Mouse (Mus musculus) myocyte (in vitro differentiated cells): Measurements from ENCODE around the gene Hoxd10. TPM values are rescaled to one million over a fixed set of nuclear protein-coding genes. Genes with fewer than 3 reads are reported as not detected.

Experiments used
- H3K27me3 ChIP-seq: one replicate; pipeline ENCODE4 v1.6.1; 2011; ENCODE audit not compliant: control insufficient read depth, insufficient read depth, insufficient read length
- H3K36me3 ChIP-seq: one replicate; pipeline ENCODE4 v1.6.1; 2011; ENCODE audit not compliant: control insufficient read depth, insufficient read depth
- H3K4me2 ChIP-seq: one replicate; pipeline ENCODE4 v1.6.1; 2011; ENCODE audit warnings: low read depth, control low read depth
- H3K4me3 ChIP-seq: one replicate; pipeline ENCODE4 v1.5.1; 2011; ENCODE audit warnings: mild to moderate bottlenecking, control low read depth, moderate library complexity
- H3K79me2 ChIP-seq: one replicate; pipeline ENCODE4 v1.6.1; 2011; ENCODE audit not compliant: control insufficient read depth, insufficient read depth
- H3ac ChIP-seq: one replicate; pipeline ENCODE4 v1.6.1; 2011; ENCODE audit not compliant: control insufficient read depth, insufficient read length
- CEBPB ChIP-seq: IDR thresholded peaks from 2 replicates; pipeline ENCODE4 v1.6.1; 2011; ENCODE audit warnings: mild to moderate bottlenecking, moderate library complexity; ENCODE audit not compliant: poor library complexity, insufficient read depth, severe bottlenecking
- E2F4 ChIP-seq: IDR thresholded peaks from one replicate; pipeline ENCODE4 v1.6.1; 2011; ENCODE audit warnings: mild to moderate bottlenecking, control low read depth, moderate library complexity; ENCODE audit not compliant: insufficient read depth
- MAX ChIP-seq: IDR thresholded peaks from one replicate; pipeline ENCODE4 v1.6.1; 2011; ENCODE audit warnings: low read depth, mild to moderate bottlenecking, control low read depth
- MYOD1 ChIP-seq, 3 experiments: IDR thresholded peaks; one replicate each; pipeline ENCODE4 v1.6.1; 2011; ENCODE audit warnings: control low read depth in 2 of 3, low read depth in 2 of 3, mild to moderate bottlenecking in 2 of 3, moderate library complexity in 1 of 3; ENCODE audit not compliant: insufficient read length in 2 of 3, control insufficient read depth in 1 of 3
- MYOG ChIP-seq, 3 experiments: IDR thresholded peaks; one replicate each; pipeline ENCODE4 v1.6.1; 2011; ENCODE audit warnings: control low read depth in 2 of 3, low read depth in 2 of 3, mild to moderate bottlenecking in 2 of 3; ENCODE audit not compliant: insufficient read length in 2 of 3, control insufficient read depth in 1 of 3, insufficient read depth in 1 of 3
- POLR2A ChIP-seq: IDR thresholded peaks from one replicate; pipeline ENCODE4 v1.6.1; 2011; ENCODE audit warnings: low read depth, mild to moderate bottlenecking, control low read depth, moderate library complexity; ENCODE audit not compliant: insufficient read length
- POLR2AphosphoS2 ChIP-seq: IDR thresholded peaks from one replicate; pipeline ENCODE4 v1.6.1; 2011; ENCODE audit warnings: low read depth, control low read depth; ENCODE audit not compliant: insufficient read length
- REST ChIP-seq: IDR thresholded peaks from one replicate; pipeline ENCODE4 v1.6.1; 2011; ENCODE audit warnings: mild to moderate bottlenecking, control low read depth, moderate library complexity; ENCODE audit not compliant: insufficient read depth, insufficient read length
- SRF ChIP-seq: IDR thresholded peaks from one replicate; pipeline ENCODE4 v1.6.1; 2011; ENCODE audit warnings: low read depth; ENCODE audit not compliant: control insufficient read depth, insufficient read length
- TCF12 ChIP-seq: IDR thresholded peaks from one replicate; pipeline ENCODE4 v1.6.1; 2011; ENCODE audit warnings: mild to moderate bottlenecking, control low read depth; ENCODE audit not compliant: poor library complexity, insufficient read depth, severe bottlenecking
- TCF3 ChIP-seq: IDR thresholded peaks from one replicate; pipeline ENCODE4 v1.6.1; 2011; ENCODE audit warnings: low read depth, control low read depth; ENCODE audit not compliant: insufficient read length
- USF1 ChIP-seq: IDR thresholded peaks from one replicate; pipeline ENCODE4 v1.6.1; 2011; ENCODE audit warnings: low read depth, mild to moderate bottlenecking, control low read depth, moderate library complexity
- polyA plus RNA-seq: library from polyadenylated mRNA; unstranded; fragments of >200 nt; fragmentation: generic; extraction: Trizol; gene quantifications from one replicate; pipeline ENCODE4 v1.2.1, GENCODE M21; 2012; ENCODE audit warnings: missing spikeins

Gene Hoxd10
- polyA plus RNA-seq, 1 experiment = not detected

DNA sequence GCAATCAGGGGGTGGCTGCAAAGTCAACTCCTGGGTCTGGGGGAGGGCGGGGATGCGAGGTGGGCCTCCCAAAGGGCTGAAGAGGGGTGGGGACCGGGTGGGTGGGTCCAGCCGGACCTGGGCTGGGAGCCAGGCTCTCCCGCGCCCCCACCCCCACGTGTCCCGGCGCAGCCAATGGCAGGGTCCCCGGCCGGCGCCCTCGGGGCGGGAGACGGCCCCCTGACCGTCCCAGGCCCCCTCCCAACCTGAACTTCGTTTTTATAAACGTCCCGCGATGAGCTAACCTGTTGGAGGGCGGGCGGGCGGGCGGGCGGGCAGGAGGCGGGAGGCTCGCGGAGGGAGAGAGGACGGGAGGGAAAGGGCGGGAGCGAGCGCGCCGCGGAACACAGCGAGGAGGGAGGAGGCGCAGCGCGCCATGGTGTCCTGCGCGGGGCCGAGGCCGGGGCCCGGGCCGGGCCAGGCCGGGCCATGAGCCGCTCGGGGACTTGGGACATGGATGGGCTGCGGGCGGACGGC, 23.8 kb upstream of the Hoxd10 start, which contains the start of gene Hoxd13:
Gene Hoxd13, plus strand, starts transcription at position 469 of the 516 bp plus-strand sequence.
- no peak within 1 kb of the TSS for H3ac ChIP-seq
- no peak within 1 kb of the TSS for H3K4me3 ChIP-seq
- no peaks in the 10 kb centered on the region for H3K79me2 ChIP-seq
- H3K27me3 ChIP-seq = peaks cover 39% of the 10 kb centered on the region
- no peak for TF ChIP-seq MAX
- no peak for TF ChIP-seq POLR2AphosphoS2
- TF ChIP-seq POLR2A = no peak
- TF ChIP-seq TCF3 = no peak
- no peak for TF ChIP-seq MYOD1 (IDR thresholded peaks at IDR 0.05; ENCODE audit: control insufficient read depth in 1 of 3, insufficient read length in 2 of 3, low read depth in 2 of 3)
- no peak for TF ChIP-seq USF1
- no peak for TF ChIP-seq MYOG (IDR thresholded peaks at IDR 0.05; ENCODE audit: control insufficient read depth in 1 of 3, insufficient read depth in 1 of 3, insufficient read length in 2 of 3, low read depth in 2 of 3)
- H3K4me2 ChIP-seq = no peak within 1 kb of the TSS
- H3K36me3 ChIP-seq = no peaks in the 10 kb centered on the region

DNA sequence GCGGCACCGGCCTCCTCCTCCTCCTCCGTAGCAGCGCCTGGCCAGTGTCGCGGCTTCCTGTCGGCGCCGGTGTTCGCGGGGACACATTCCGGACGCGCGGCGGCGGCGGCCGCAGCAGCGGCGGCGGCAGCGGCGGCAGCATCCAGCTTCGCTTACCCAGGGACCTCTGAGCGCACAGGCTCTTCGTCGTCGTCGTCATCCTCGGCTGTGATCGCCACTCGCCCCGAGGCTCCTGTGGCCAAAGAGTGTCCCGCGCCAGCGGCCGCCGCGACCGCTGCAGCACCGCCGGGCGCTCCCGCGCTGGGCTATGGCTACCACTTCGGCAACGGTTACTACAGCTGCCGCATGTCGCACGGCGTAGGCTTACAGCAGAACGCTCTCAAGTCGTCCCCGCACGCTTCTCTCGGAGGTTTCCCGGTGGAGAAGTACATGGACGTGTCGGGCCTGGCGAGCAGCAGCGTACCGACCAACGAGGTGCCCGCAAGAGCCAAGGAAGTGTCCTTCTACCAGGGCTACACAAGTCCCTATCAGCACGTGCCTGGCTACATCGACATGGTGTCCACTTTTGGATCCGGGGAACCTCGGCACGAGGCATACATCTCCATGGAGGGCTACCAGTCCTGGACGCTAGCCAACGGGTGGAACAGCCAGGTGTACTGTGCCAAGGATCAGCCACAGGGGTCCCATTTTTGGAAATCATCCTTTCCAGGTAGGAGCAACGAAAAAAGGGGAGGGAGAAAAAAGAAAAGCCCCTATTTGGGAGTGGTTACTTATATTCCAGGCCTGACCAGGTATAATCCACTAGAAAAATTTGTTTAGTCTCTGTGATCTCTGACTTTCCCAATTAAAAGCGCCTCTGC, 23.1 kb upstream of the Hoxd10 start:
- Histone ChIP-seq H3K79me2 (no peaks in the 10 kb centered on the region), H3K4me2 (no peak overlapping the region), H3K4me3 (no peak overlapping the region), H3K36me3 (no peaks in the 10 kb centered on the region), H3ac (no peak overlapping the region), H3K27me3 (peaks cover 33% of the 10 kb centered on the region)
- TF ChIP-seq USF1 (no peak), POLR2AphosphoS2 (no peak), REST (no peak), TCF3 (no peak)

DNA sequence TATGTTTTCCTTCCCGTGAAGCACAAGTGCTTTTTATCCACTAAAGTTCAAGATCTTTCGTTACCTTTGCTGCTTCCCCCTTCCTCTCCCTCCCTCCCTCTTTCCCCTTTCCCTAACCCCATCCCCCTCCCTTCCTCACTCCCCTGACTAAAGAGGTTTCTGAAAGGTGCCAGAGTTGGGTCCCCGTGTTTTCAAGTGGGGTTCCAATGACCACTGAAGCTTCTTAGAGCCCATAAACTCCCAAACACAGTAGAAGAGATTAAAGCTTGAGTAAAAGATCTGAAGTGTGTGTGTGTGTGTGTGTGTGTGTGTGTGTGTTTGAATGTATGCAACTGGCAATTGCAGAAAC, 22.5 kb upstream of the Hoxd10 start:
- H3K79me2 ChIP-seq = no peaks in the 10 kb centered on the region
- H3K36me3 ChIP-seq = no peaks in the 10 kb centered on the region
- H3K27me3 ChIP-seq = peaks cover 39% of the 10 kb centered on the region
- no peak overlapping the region for H3K4me3 ChIP-seq
- H3ac ChIP-seq = no peak overlapping the region
- no peak for TF ChIP-seq MYOG (IDR thresholded peaks at IDR 0.05; ENCODE audit: control insufficient read depth in 1 of 3, insufficient read depth in 1 of 3, insufficient read length in 2 of 3, low read depth in 2 of 3)
- no peak for TF ChIP-seq MYOD1 (IDR thresholded peaks at IDR 0.05; ENCODE audit: control insufficient read depth in 1 of 3, insufficient read length in 2 of 3, low read depth in 2 of 3)
- TF ChIP-seq POLR2A = no peak
- no peak for TF ChIP-seq POLR2AphosphoS2
- TF ChIP-seq CEBPB = no peak
- TF ChIP-seq MAX = no peak
- no peak for TF ChIP-seq TCF3
- no peak for TF ChIP-seq REST
- no peak for TF ChIP-seq USF1
- H3K4me2 ChIP-seq = no peak overlapping the region

DNA sequence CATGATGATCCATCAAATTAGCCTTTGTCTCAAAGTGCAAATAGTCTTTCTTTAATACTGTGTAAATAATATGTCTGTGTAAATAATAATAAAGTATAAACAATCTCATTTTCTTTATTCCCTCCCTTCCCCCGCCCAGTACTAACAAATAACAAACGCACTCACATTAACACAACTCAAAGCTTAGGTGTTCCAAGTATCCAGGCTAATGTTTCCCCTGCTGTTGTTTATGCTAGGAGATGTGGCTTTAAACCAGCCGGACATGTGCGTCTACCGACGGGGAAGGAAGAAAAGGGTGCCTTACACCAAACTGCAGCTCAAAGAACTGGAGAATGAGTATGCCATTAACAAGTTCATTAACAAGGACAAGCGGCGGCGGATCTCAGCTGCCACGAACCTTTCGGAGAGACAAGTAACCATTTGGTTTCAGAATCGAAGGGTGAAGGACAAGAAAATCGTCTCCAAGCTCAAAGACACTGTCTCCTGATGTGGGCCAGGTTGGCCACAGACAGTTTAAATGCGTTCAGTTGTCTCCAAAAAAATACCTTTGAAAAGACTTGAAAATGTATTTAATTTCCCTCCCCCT, 22.0 kb upstream of the Hoxd10 start:
- Histone ChIP-seq H3K27me3 (peaks cover 44% of the 10 kb centered on the region), H3K4me2 (no peak overlapping the region), H3ac (no peak overlapping the region), H3K36me3 (no peaks in the 10 kb centered on the region), H3K79me2 (no peaks in the 10 kb centered on the region), H3K4me3 (no peak overlapping the region)
- TF ChIP-seq POLR2A (no peak), REST (no peak)

DNA sequence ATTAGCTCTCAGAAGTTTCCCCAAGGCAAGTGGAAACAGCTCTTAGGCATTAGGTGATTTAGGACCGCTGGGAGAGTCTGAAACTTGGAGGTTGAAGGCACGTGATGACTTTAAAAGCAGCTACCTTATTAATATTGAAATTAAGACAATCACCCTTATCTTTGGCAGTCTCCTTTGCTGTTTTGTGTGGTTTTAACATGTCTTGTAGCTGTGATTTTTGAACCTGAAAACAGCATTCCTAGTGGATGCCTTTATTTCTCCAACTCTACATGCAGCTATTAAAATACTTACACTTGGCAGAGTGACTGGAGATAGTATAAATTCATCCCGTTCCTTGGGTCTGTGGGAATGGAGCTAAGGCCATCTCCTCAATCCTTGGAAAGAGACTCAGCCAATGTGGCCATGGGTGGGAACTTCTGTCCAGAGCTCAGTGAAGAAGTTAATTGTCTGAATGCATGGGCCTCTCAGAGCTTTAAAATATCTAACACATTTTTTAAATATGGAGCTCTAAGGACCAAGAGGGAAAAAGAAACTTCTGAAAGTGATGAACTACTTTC, 21.0 kb upstream of the Hoxd10 start:
- TF ChIP-seq USF1 (no peak), POLR2A (no peak), MAX (no peak), REST (no peak), E2F4 (no peak), SRF (no peak), POLR2AphosphoS2 (no peak), MYOD1 (IDR thresholded peaks at IDR 0.05; ENCODE audit: control insufficient read depth in 1 of 3, insufficient read length in 2 of 3, low read depth in 2 of 3) (no peak), TCF12 (no peak), MYOG (IDR thresholded peaks at IDR 0.05; ENCODE audit: control insufficient read depth in 1 of 3, insufficient read depth in 1 of 3, insufficient read length in 2 of 3, low read depth in 2 of 3) (no peak), CEBPB (no peak), TCF3 (no peak)
- Histone ChIP-seq H3K4me3 (no peak overlapping the region), H3K27me3 (peaks cover 54% of the 10 kb centered on the region), H3K4me2 (no peak overlapping the region), H3K79me2 (no peaks in the 10 kb centered on the region), H3ac (no peak overlapping the region), H3K36me3 (no peaks in the 10 kb centered on the region)
